Mouse (Mus musculus) lung, adult 2 months (tissue): ENCODE data around the gene Brd1.

Source experiments
- CTCF ChIP-seq: fragments of 200-500 bp; IDR thresholded peaks from 2 replicates; pipeline ENCODE4 v1.5.1; 2011; ENCODE audit warnings: mild to moderate bottlenecking, low read length, control low read depth; ENCODE audit not compliant: insufficient read depth
- POLR2A ChIP-seq: fragments of 200-500 bp; IDR thresholded peaks from 2 replicates; pipeline ENCODE4 v1.6.1; 2011; ENCODE audit warnings: low read depth, mild to moderate bottlenecking, control low read depth, low read length, borderline replicate concordance; ENCODE audit errors: extremely low read depth

GRCm38 (mm10) chr15:88745347-88745746, 11.3 kb upstream of the Brd1 start:
- TF ChIP-seq CTCF (no peak), POLR2A (no peak)
